Mouse (Mus musculus) embryonic facial prominence, embryonic 14.5 days (tissue): Measurements from ENCODE around the gene Smc3. TPM values are rescaled to one million over a fixed set of nuclear protein-coding genes. Genes with fewer than 3 reads are reported as not detected.
A peak's percentile ranks its signal among the peaks of the same experiment; 100 is the strongest.

Experiments
- ATAC-seq: fragments of 200-750 bp; cut with Nextera tagmentation; 2 replicates; pipeline ENCODE4 v1.8.0; 2017; ENCODE audit warnings: low read depth, moderate number of reproducible peaks, moderate TSS enrichment
- DNase-seq: peaks from one replicate; pipeline ENCODE4 v3.0.0-alpha.2; 2015; ENCODE audit warnings: low spot score
- H3K27ac ChIP-seq: fragments of 300-500 bp; sonication (generic); replicated peaks from 2 replicates; pipeline ENCODE4 v1.5.1; 2014; ENCODE audit warnings: low read depth, mild to moderate bottlenecking, low read length, moderate library complexity
- H3K27me3 ChIP-seq: fragments of 300-500 bp; sonication (generic); replicated peaks from 2 replicates; pipeline ENCODE4 v1.6.1; 2014; ENCODE audit warnings: low read length; ENCODE audit not compliant: control insufficient read depth, insufficient read depth
- H3K36me3 ChIP-seq: fragments of 300-500 bp; sonication (generic); 2 replicates; pipeline ENCODE4 v1.6.1; 2014; ENCODE audit warnings: low read length, mixed read lengths; ENCODE audit not compliant: control insufficient read depth, insufficient read depth
- H3K4me1 ChIP-seq: fragments of 300-500 bp; sonication (generic); 2 replicates; pipeline ENCODE4 v1.6.1; 2014; ENCODE audit warnings: antibody characterized with exemption, low read length; ENCODE audit not compliant: control insufficient read depth, insufficient read depth
- H3K4me2 ChIP-seq: fragments of 300-500 bp; sonication (generic); 2 replicates; pipeline ENCODE4 v1.6.1; 2014; ENCODE audit warnings: low read depth, mild to moderate bottlenecking, low read length, moderate library complexity, mixed read lengths
- H3K4me3 ChIP-seq: fragments of 300-500 bp; sonication (generic); 2 replicates; pipeline ENCODE4 v1.5.1; 2014; ENCODE audit warnings: low read depth, mild to moderate bottlenecking, low read length
- H3K9ac ChIP-seq: fragments of 300-500 bp; sonication (generic); 2 replicates; pipeline ENCODE4 v1.6.1; 2014; ENCODE audit warnings: low read depth, mild to moderate bottlenecking, low read length, moderate library complexity, mixed read lengths
- H3K9me3 ChIP-seq: fragments of 300-500 bp; sonication (generic); 2 replicates; pipeline ENCODE4 v1.6.1; 2016; ENCODE audit warnings: low read length; ENCODE audit not compliant: control insufficient read depth
- WGBS: fragments of 180-500 bp; shearing (Covaris S2); extraction: QIAGEN DNeasy Blood & Tissue Kit; methylation state at CpG from one replicate; pipeline ENCODE4 v1.1.7; 2014; 5-methylcytosine and 5-hydroxymethylcytosine counted together
- polyA plus RNA-seq: library from polyadenylated mRNA; unstranded; fragments of >200 nt; fragmentation: Nextera tagmentation; extraction: Ambion mirVana; gene quantifications from 2 replicates; pipeline ENCODE4 v1.2.1, GENCODE M21; 2014

Gene Smc3
- polyA plus RNA-seq = 58.4 and 62.4 TPM in 2 replicates

GRCm38 (mm10) chr19:53599757-53600539 lies at the start of gene Smc3:
Gene Smc3, plus strand, starts transcription at chr19:53600398.
- peak within 1 kb of the TSS; percentile 97 for H3K27ac ChIP-seq
- no peaks in the 10 kb centered on the region for H3K9me3 ChIP-seq
- WGBS = under 1% methylated on average over 58 of the region's 70 CpGs
- peak within 1 kb of the TSS; percentile 99 for H3K4me3 ChIP-seq
- H3K4me1 ChIP-seq = peaks cover 9% of the 10 kb centered on the region
- peak; percentile 96 for ATAC-seq
- peak within 1 kb of the TSS; percentile 97 for H3K9ac ChIP-seq
- H3K27me3 ChIP-seq = no peaks in the 10 kb centered on the region
- peaks cover 8% of the 10 kb centered on the region for H3K36me3 ChIP-seq
- peak within 1 kb of the TSS; percentile 83 for H3K4me2 ChIP-seq
- peak; percentile 99 for DNase-seq

- no peak overlapping the region for H3K4me2 ChIP-seq
- WGBS = 86% methylated on average over 12 of the region's 12 CpGs
- H3K4me1 ChIP-seq = no peaks in the 10 kb centered on the region
- H3K9me3 ChIP-seq = no peaks in the 10 kb centered on the region
- DNase-seq = no peak
- H3K4me3 ChIP-seq = no peak overlapping the region
- no peak for ATAC-seq
- H3K27ac ChIP-seq = no peak overlapping the region
- no peaks in the 10 kb centered on the region for H3K36me3 ChIP-seq
- no peak overlapping the region for H3K9ac ChIP-seq
- no peaks in the 10 kb centered on the region for H3K27me3 ChIP-seq
These were observed 49.2 kb upstream of the Smc3 start for GRCm38 (mm10) chr19:53550972-53551371.

GRCm38 (mm10) chr19:53552216-53552786 lies 47.9 kb upstream of the Smc3 start:
- H3K9ac ChIP-seq = no peak overlapping the region
- ATAC-seq (no peak), DNase-seq (no peak)
- H3K36me3 ChIP-seq = no peaks in the 10 kb centered on the region
- H3K4me2 ChIP-seq = no peak overlapping the region
- no peak overlapping the region for H3K27ac ChIP-seq
- H3K4me1 ChIP-seq = peaks cover 2% of the 10 kb centered on the region; the same call in 1 of the 2 replicates
- H3K27me3 ChIP-seq = no peaks in the 10 kb centered on the region
- no peak overlapping the region for H3K4me3 ChIP-seq
- WGBS = 31% methylated on average over 10 of the region's 10 CpGs
- no peaks in the 10 kb centered on the region for H3K9me3 ChIP-seq

- peaks cover 2% of the 10 kb centered on the region; the same call in 1 of the 2 replicates for H3K4me1 ChIP-seq
- 50% methylated on average over 6 of the region's 6 CpGs for WGBS
- no peak for DNase-seq
- H3K4me3 ChIP-seq = no peak overlapping the region
- H3K9ac ChIP-seq = no peak overlapping the region
- no peak overlapping the region for H3K4me2 ChIP-seq
- no peaks in the 10 kb centered on the region for H3K27me3 ChIP-seq
- no peak overlapping the region for H3K27ac ChIP-seq
- no peaks in the 10 kb centered on the region for H3K36me3 ChIP-seq
- no peak for ATAC-seq
- H3K9me3 ChIP-seq = no peaks in the 10 kb centered on the region
These were observed 47.4 kb upstream of the Smc3 start for GRCm38 (mm10) chr19:53552795-53553194.

GRCm38 (mm10) chr19:53554402-53554801 lies 45.8 kb upstream of the Smc3 start:
- DNase-seq = no peak
- WGBS = 84% methylated on average over 11 of the region's 11 CpGs

GRCm38 (mm10) chr19:53554981-53555616 lies 45.1 kb upstream of the Smc3 start:
- no peaks in the 10 kb centered on the region for H3K9me3 ChIP-seq
- ATAC-seq (no peak), DNase-seq (no peak)
- no peak overlapping the region for H3K4me2 ChIP-seq
- 70% methylated on average over 5 of the region's 5 CpGs for WGBS
- no peak overlapping the region for H3K4me3 ChIP-seq
- H3K9ac ChIP-seq = no peak overlapping the region
- H3K36me3 ChIP-seq = no peaks in the 10 kb centered on the region
- no peaks in the 10 kb centered on the region for H3K27me3 ChIP-seq
- H3K4me1 ChIP-seq = peaks cover 2% of the 10 kb centered on the region; the same call in 1 of the 2 replicates
- no peak overlapping the region for H3K27ac ChIP-seq

More at GRCm38 (mm10) chr19:53554402-53554801, 45.8 kb upstream of the Smc3 start:
- H3K4me2 ChIP-seq = no peak overlapping the region
- H3K27ac ChIP-seq = no peak overlapping the region
- no peaks in the 10 kb centered on the region for H3K9me3 ChIP-seq
- no peak for ATAC-seq
- no peaks in the 10 kb centered on the region for H3K36me3 ChIP-seq
- H3K4me1 ChIP-seq = peaks cover 2% of the 10 kb centered on the region; the same call in 1 of the 2 replicates
- H3K9ac ChIP-seq = no peak overlapping the region
- no peaks in the 10 kb centered on the region for H3K27me3 ChIP-seq
- H3K4me3 ChIP-seq = no peak overlapping the region

GRCm38 (mm10) chr19:53556841-53557240 lies 43.4 kb upstream of the Smc3 start:
- H3K36me3 ChIP-seq = no peaks in the 10 kb centered on the region
- no peaks in the 10 kb centered on the region for H3K27me3 ChIP-seq
- peak overlapping the region; percentile 11 for H3K4me3 ChIP-seq
- H3K9ac ChIP-seq = peak overlapping the region; percentile 28; the same call in 1 of the 2 replicates
- H3K27ac ChIP-seq = no peak overlapping the region
- no peak for ATAC-seq
- DNase-seq = no peak
- H3K9me3 ChIP-seq = no peaks in the 10 kb centered on the region
- WGBS = 23% methylated on average over 6 of the region's 6 CpGs
- peak overlapping the region; percentile 46 for H3K4me2 ChIP-seq
- H3K4me1 ChIP-seq = peaks cover 2% of the 10 kb centered on the region; the same call in 1 of the 2 replicates

GRCm38 (mm10) chr19:53557267-53557936 lies 42.8 kb upstream of the Smc3 start:
- ATAC-seq (peak; percentile 75; the same call in 1 of the 2 replicates), DNase-seq (peak; percentile 45)
- WGBS = 24% methylated on average over 20 of the region's 20 CpGs
- H3K9me3 ChIP-seq = no peaks in the 10 kb centered on the region
- peak overlapping the region; percentile 46 for H3K4me2 ChIP-seq
- no peak overlapping the region for H3K27ac ChIP-seq
- H3K4me3 ChIP-seq = peak overlapping the region; percentile 11
- H3K27me3 ChIP-seq = no peaks in the 10 kb centered on the region
- H3K36me3 ChIP-seq = no peaks in the 10 kb centered on the region
- H3K9ac ChIP-seq = peak overlapping the region; percentile 28; the same call in 1 of the 2 replicates
- peaks cover 2% of the 10 kb centered on the region; the same call in 1 of the 2 replicates for H3K4me1 ChIP-seq
